Mouse (Mus musculus): ENCODE results near the gene Gm21319. TPM values are rescaled to one million over a fixed set of nuclear protein-coding genes. Genes with fewer than 3 reads are reported as not detected.
"Not testable (repeated sequence)": the region's sequence is repeated elsewhere in the genome, so short reads cannot be mapped to it uniquely, and the experiment has no call there.

Gene Gm21319
- polyA plus RNA-seq (2014; fragmentation: Nextera tagmentation; extraction: Ambion mirVana) = not detected in 2 replicates

GRCm38 (mm10) chr12:87775655-87776054, at the start of gene Gm21319:
TSS of gene Gm21319 (minus strand) at chr12:87775755.
- WGBS = 92% methylated on average over 4 of the region's 4 CpGs
- not testable (repeated sequence) for H3K36me3 ChIP-seq (ENCODE audit: control insufficient read depth, insufficient read depth, low read length); ATAC-seq; H3K4me3 ChIP-seq (ENCODE audit: low read depth, low read length); H3K9ac ChIP-seq (ENCODE audit: low read length); H3K27me3 ChIP-seq (replicated peaks; ENCODE audit: control insufficient read depth, insufficient read depth, low read length); H3K4me1 ChIP-seq (ENCODE audit: control insufficient read depth, insufficient read depth, low read length); H3K27ac ChIP-seq (ENCODE audit: low read depth, low read length); H3K4me2 ChIP-seq (ENCODE audit: low read length); DNase-seq (ENCODE audit: low spot score); H3K9me3 ChIP-seq (replicated peaks; ENCODE audit: control insufficient read depth, low read length)

- H3K4me1 ChIP-seq (ENCODE audit: control insufficient read depth, insufficient read depth, low read length); DNase-seq (ENCODE audit: low spot score); H3K9me3 ChIP-seq (replicated peaks; ENCODE audit: control insufficient read depth, low read length); ATAC-seq; H3K4me3 ChIP-seq (ENCODE audit: low read depth, low read length); H3K27ac ChIP-seq (ENCODE audit: low read depth, low read length); H3K36me3 ChIP-seq (ENCODE audit: control insufficient read depth, insufficient read depth, low read length); H3K4me2 ChIP-seq (ENCODE audit: low read length); H3K9ac ChIP-seq (ENCODE audit: low read length); H3K27me3 ChIP-seq (replicated peaks; ENCODE audit: control insufficient read depth, insufficient read depth, low read length): not testable (repeated sequence)
- 91% methylated on average over 3 of the region's 6 CpGs for WGBS
These were observed 40.7 kb upstream of the Gm21319 start, which contains the start of gene BB287469 for GRCm38 (mm10) chr12:87816277-87816676. TSS of gene BB287469 (plus strand) at chr12:87816577.

GRCm38 (mm10) chr12:87797971-87798370, 22.4 kb upstream of the Gm21319 start:
- not testable (repeated sequence) for H3K4me2 ChIP-seq (ENCODE audit: low read length); ATAC-seq; DNase-seq (ENCODE audit: low spot score); H3K4me1 ChIP-seq (ENCODE audit: control insufficient read depth, insufficient read depth, low read length); H3K4me3 ChIP-seq (ENCODE audit: low read depth, low read length); H3K27me3 ChIP-seq (replicated peaks; ENCODE audit: control insufficient read depth, insufficient read depth, low read length); H3K9ac ChIP-seq (ENCODE audit: low read length); H3K27ac ChIP-seq (ENCODE audit: low read depth, low read length); H3K9me3 ChIP-seq (replicated peaks; ENCODE audit: control insufficient read depth, low read length); H3K36me3 ChIP-seq (ENCODE audit: control insufficient read depth, insufficient read depth, low read length)
- 94% methylated on average over 3 of the region's 5 CpGs for WGBS

GRCm38 (mm10) chr12:87795212-87795611, 19.7 kb upstream of the Gm21319 start, which contains the start of gene Gm21936:
TSS of gene Gm21936 (plus strand) at chr12:87795512.
- not testable (repeated sequence) for H3K9me3 ChIP-seq (replicated peaks; ENCODE audit: control insufficient read depth, low read length); H3K9ac ChIP-seq (ENCODE audit: low read length); DNase-seq (ENCODE audit: low spot score); H3K27ac ChIP-seq (ENCODE audit: low read depth, low read length); H3K27me3 ChIP-seq (replicated peaks; ENCODE audit: control insufficient read depth, insufficient read depth, low read length); H3K36me3 ChIP-seq (ENCODE audit: control insufficient read depth, insufficient read depth, low read length); H3K4me1 ChIP-seq (ENCODE audit: control insufficient read depth, insufficient read depth, low read length); ATAC-seq; H3K4me3 ChIP-seq (ENCODE audit: low read depth, low read length); H3K4me2 ChIP-seq (ENCODE audit: low read length)
- WGBS = 81% methylated on average over 1 of the region's 1 CpGs

Other genes starting within 250 kb of the Gm21319 start
- not detected in 2 replicates for gene Oog1, start 173.1 kb downstream of the Gm21319 start, polyA plus RNA-seq (2014; fragmentation: Nextera tagmentation; extraction: Ambion mirVana)
- gene Gm4027, start 156.9 kb downstream of the Gm21319 start, polyA plus RNA-seq (2014; fragmentation: Nextera tagmentation; extraction: Ambion mirVana) = not detected in 2 replicates
- not detected in 2 replicates for gene Gm16381, start 131.1 kb downstream of the Gm21319 start, polyA plus RNA-seq (2014; fragmentation: Nextera tagmentation; extraction: Ambion mirVana)
- gene Gm21936, start 19.8 kb upstream of the Gm21319 start, polyA plus RNA-seq (2014; fragmentation: Nextera tagmentation; extraction: Ambion mirVana) = not detected in 2 replicates
- not detected in 2 replicates for gene BB287469, start 40.8 kb upstream of the Gm21319 start, polyA plus RNA-seq (2014; fragmentation: Nextera tagmentation; extraction: Ambion mirVana)
- gene Gm2001, start 66.6 kb upstream of the Gm21319 start, polyA plus RNA-seq (2014; fragmentation: Nextera tagmentation; extraction: Ambion mirVana) = not detected in 2 replicates
- gene Gm2016, start 98.3 kb upstream of the Gm21319 start, polyA plus RNA-seq (2014; fragmentation: Nextera tagmentation; extraction: Ambion mirVana) = not detected in 2 replicates
- gene Gm2022, start 119.6 kb upstream of the Gm21319 start, polyA plus RNA-seq (2014; fragmentation: Nextera tagmentation; extraction: Ambion mirVana) = not detected in 2 replicates
- gene Gm2035, start 144.1 kb upstream of the Gm21319 start, polyA plus RNA-seq (2014; fragmentation: Nextera tagmentation; extraction: Ambion mirVana) = not detected in 2 replicates
- not detected in 2 replicates for gene Gm2042, start 178.3 kb upstream of the Gm21319 start, polyA plus RNA-seq (2014; fragmentation: Nextera tagmentation; extraction: Ambion mirVana)
- gene Gm2075, start 236.1 kb upstream of the Gm21319 start, polyA plus RNA-seq (2014; fragmentation: Nextera tagmentation; extraction: Ambion mirVana) = not detected in 2 replicates
- not detected in 2 replicates for gene Gm6803, start 243.0 kb upstream of the Gm21319 start, polyA plus RNA-seq (2014; fragmentation: Nextera tagmentation; extraction: Ambion mirVana)